Mouse (Mus musculus): Measurements from ENCODE around the gene Esp8. TPM values are rescaled to one million over a fixed set of nuclear protein-coding genes. Genes with fewer than 3 reads are reported as not detected.

The Esp8 gene
- polyA plus RNA-seq, 1 experiment from 2014 or later: 0.49 TPM

Other genes starting within 250 kb of the Esp8 start
- not detected in 2 replicates for gene Crisp1, start 200.8 kb upstream of the Esp8 start, polyA plus RNA-seq (2015; fragmentation: Nextera tagmentation; extraction: Ambion mirVana)
- not detected in 2 replicates for gene Esp6, start 41.5 kb downstream of the Esp8 start, polyA plus RNA-seq (2015; fragmentation: Nextera tagmentation; extraction: Ambion mirVana)
- not detected in 2 replicates for gene Esp4, start 78.6 kb downstream of the Esp8 start, polyA plus RNA-seq (2015; fragmentation: Nextera tagmentation; extraction: Ambion mirVana)
- not detected in 2 replicates for gene Esp3, start 112.1 kb downstream of the Esp8 start, polyA plus RNA-seq (2015; fragmentation: Nextera tagmentation; extraction: Ambion mirVana)
- gene Esp1, start 207.1 kb downstream of the Esp8 start, polyA plus RNA-seq (2015; fragmentation: Nextera tagmentation; extraction: Ambion mirVana): not detected in 2 replicates

Measured in forebrain, embryonic 16.5 days (tissue).